Mouse (Mus musculus) induced T-regulatory cell, adult 2 months (primary cell): ENCODE data around the gene Rnf180.

ENCODE experiments used
- DNase-seq: peaks from one replicate; pipeline ENCODE4 v3.0.0-alpha.2; 2012; ENCODE audit warnings: low read depth

Rnf180 gene

GRCm38 (mm10) chr13:105250264-105250663 is 44.4 kb downstream of the Rnf180 start:
- no peak for DNase-seq

GRCm38 (mm10) chr13:105249599-105249998 is 45.0 kb downstream of the Rnf180 start:
- DNase-seq: no peak

- DNase-seq: no peak
Observed at GRCm38 (mm10) chr13:105247691-105248090, 46.9 kb downstream of the Rnf180 start.

- DNase-seq: no peak
Observed at GRCm38 (mm10) chr13:105240810-105241209, 53.8 kb downstream of the Rnf180 start.

GRCm38 (mm10) chr13:105227126-105227525 is 67.5 kb downstream of the Rnf180 start:
- no peak for DNase-seq

GRCm38 (mm10) chr13:105224048-105224447 is 70.6 kb downstream of the Rnf180 start:
- DNase-seq: no peak

- DNase-seq: no peak
Observed at GRCm38 (mm10) chr13:105223147-105223546, 71.5 kb downstream of the Rnf180 start.

- DNase-seq: no peak
Observed at GRCm38 (mm10) chr13:105222016-105222725, 72.4 kb downstream of the Rnf180 start.

- DNase-seq: no peak
Observed at GRCm38 (mm10) chr13:105210746-105211145, 83.9 kb downstream of the Rnf180 start.

GRCm38 (mm10) chr13:105203851-105204250 is 90.8 kb downstream of the Rnf180 start:
- no peak for DNase-seq

- DNase-seq: no peak
Observed at GRCm38 (mm10) chr13:105198658-105199057, 96.0 kb downstream of the Rnf180 start.

GRCm38 (mm10) chr13:105198028-105198427 is 96.6 kb downstream of the Rnf180 start:
- no peak for DNase-seq

GRCm38 (mm10) chr13:105193583-105193982 is 101.0 kb downstream of the Rnf180 start:
- no peak for DNase-seq

- no peak for DNase-seq
Observed at GRCm38 (mm10) chr13:105188730-105189129, 105.9 kb downstream of the Rnf180 start.

GRCm38 (mm10) chr13:105180781-105181180 is 113.8 kb downstream of the Rnf180 start:
- DNase-seq: no peak

- DNase-seq: no peak
Observed at GRCm38 (mm10) chr13:105165441-105165840, 129.2 kb downstream of the Rnf180 start.

- DNase-seq: peak; percentile 14
Observed at GRCm38 (mm10) chr13:105153955-105154354, 140.7 kb downstream of the Rnf180 start.

GRCm38 (mm10) chr13:105150006-105150405 is 144.6 kb downstream of the Rnf180 start:
- no peak for DNase-seq

GRCm38 (mm10) chr13:105147795-105148418 is 146.7 kb downstream of the Rnf180 start:
- DNase-seq: no peak

GRCm38 (mm10) chr13:105146827-105147226 is 147.8 kb downstream of the Rnf180 start:
- no peak for DNase-seq

GRCm38 (mm10) chr13:105139881-105140280 is 154.7 kb downstream of the Rnf180 start:
- DNase-seq: no peak

- DNase-seq: no peak
Observed at GRCm38 (mm10) chr13:105134397-105134796, 160.2 kb downstream of the Rnf180 start.

GRCm38 (mm10) chr13:105132776-105133175 is 161.8 kb downstream of the Rnf180 start:
- DNase-seq: no peak

- DNase-seq: no peak
Observed at GRCm38 (mm10) chr13:105132370-105132769, 162.2 kb downstream of the Rnf180 start.
